Mouse (Mus musculus): ENCODE measurements around the gene H60b. TPM values are rescaled to one million over a fixed set of nuclear protein-coding genes. Genes with fewer than 3 reads are reported as not detected.

Gene H60b
- polyA plus RNA-seq (2014; fragmentation: Illumina TruSeq; extraction: RNeasy Lipid Tissue Mini Kit (QIAGEN cat#74804); ENCODE audit: low read depth, low replicate concordance) = not detected

DNA sequence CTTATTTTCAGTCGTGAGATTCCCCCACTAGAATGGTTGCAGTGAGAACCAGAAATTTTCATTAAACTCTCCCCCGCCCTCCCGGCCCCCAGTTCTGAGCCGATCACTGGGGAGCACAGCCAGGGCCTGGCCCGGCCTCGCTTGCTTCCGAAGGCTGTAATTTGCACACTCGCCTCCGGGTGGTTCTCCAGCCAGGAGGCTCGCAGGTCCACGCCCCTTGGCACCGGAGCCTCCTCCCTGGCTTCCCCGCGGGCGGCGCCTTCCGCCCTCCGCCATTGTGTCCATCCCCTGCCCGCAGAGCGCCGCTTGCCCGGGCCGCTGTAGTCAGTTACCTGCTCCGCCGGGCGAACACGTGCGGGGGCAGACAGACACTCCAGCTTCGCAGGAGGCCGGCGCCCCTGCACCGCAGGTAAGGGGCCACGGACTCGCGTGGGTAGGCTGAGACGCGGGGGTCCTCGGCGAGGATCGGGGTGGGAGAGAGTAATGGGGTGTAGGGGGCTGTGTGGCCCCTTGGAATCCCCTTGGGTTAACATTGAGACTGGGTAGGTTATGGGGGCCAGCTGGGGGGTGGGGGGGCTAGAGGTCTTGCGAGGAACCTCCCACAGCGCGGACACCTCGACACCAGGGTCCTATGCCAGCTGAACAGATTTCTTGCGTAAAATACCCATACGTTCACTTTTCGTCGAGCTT lies at the start of gene H60b, which contains the start of gene Raet1e:
Gene H60b, plus strand, starts transcription at position 277 of the 690 bp plus-strand sequence.
Gene Raet1e, plus strand, starts transcription at position 260 of the 690 bp plus-strand sequence.

DNA sequence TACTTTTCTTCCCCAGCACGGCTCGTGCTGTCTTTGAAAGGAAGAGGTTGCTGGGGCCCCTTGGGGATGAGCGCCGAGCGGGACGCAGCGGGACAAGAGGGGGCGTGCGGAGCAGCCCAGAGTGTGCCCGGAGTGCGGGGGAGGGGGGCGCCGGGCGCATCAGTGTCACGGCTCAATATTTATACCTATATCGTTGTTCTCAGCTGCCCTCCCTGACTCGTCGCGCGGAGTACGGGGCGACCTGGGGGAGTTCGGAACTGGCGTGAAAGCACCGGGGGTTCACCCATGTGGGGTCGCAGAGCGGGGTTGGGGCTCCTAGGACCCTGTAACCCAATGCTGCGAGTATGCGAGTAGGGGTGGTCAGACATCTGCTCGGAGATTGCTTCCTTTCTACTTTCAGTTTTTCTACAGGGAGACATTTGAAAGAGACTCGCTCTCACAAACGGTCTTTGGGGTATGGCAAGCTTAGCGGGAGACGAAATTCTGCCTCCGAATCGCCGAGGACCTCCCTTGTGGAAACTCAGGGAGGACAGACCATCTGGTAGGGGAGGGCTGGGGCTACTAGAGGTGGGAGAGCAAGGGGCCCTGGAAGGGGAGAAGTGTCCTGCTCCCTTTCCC lies 9.2 kb upstream of the H60b start, which contains the start of gene E030030I06Rik:
Gene E030030I06Rik, minus strand, starts transcription at position 198 of the 618 bp plus-strand sequence.

Other genes with a start within 250 kb of the H60b start
- not detected for gene 4930444G20Rik, start 90.5 kb upstream of the H60b start, polyA plus RNA-seq (2014; fragmentation: Illumina TruSeq; extraction: RNeasy Lipid Tissue Mini Kit (QIAGEN cat#74804); ENCODE audit: low read depth, low replicate concordance)
- gene E030030I06Rik, start 9.3 kb upstream of the H60b start, polyA plus RNA-seq (2014; fragmentation: Illumina TruSeq; extraction: RNeasy Lipid Tissue Mini Kit (QIAGEN cat#74804); ENCODE audit: low read depth, low replicate concordance) = 5.6 TPM
- 27.8 TPM for gene Raet1e, start within 50 bp of the H60b start, polyA plus RNA-seq (2014; fragmentation: Illumina TruSeq; extraction: RNeasy Lipid Tissue Mini Kit (QIAGEN cat#74804); ENCODE audit: low read depth, low replicate concordance)
- gene Raet1d, start 202.0 kb downstream of the H60b start, polyA plus RNA-seq (2014; fragmentation: Illumina TruSeq; extraction: RNeasy Lipid Tissue Mini Kit (QIAGEN cat#74804); ENCODE audit: low read depth, low replicate concordance) = 0.35 TPM